Mouse (Mus musculus) hindbrain, postnatal 0 days (tissue): ENCODE results near the gene Agfg1. TPM values are rescaled to one million over a fixed set of nuclear protein-coding genes. Genes with fewer than 3 reads are reported as not detected.
"Not testable (repeated sequence)": the region's sequence is repeated elsewhere in the genome, so short reads cannot be mapped to it uniquely, and the experiment has no call there.

Experiments used
- ATAC-seq: fragments of 200-750 bp; cut with Nextera tagmentation; 2 replicates; pipeline ENCODE4 v1.8.0; 2017; ENCODE audit warnings: mild to moderate bottlenecking, moderate TSS enrichment, moderate library complexity
- DNase-seq: peaks from one replicate; pipeline ENCODE4 v3.0.0-alpha.2; 2015; ENCODE audit warnings: low spot score
- H3K27ac ChIP-seq: fragments of 300-500 bp; sonication (generic); 2 replicates; pipeline ENCODE4 v1.5.1; 2014; ENCODE audit warnings: mild to moderate bottlenecking
- H3K27me3 ChIP-seq: fragments of 300-500 bp; sonication (generic); 2 replicates; pipeline ENCODE4 v1.6.1; 2014; ENCODE audit warnings: low read length, mixed read lengths; ENCODE audit not compliant: insufficient read depth
- H3K36me3 ChIP-seq: fragments of 300-500 bp; sonication (generic); 2 replicates; pipeline ENCODE4 v1.6.1; 2014; ENCODE audit warnings: low read length, mixed read lengths; ENCODE audit not compliant: insufficient read depth
- H3K4me1 ChIP-seq: fragments of 300-500 bp; sonication (generic); 2 replicates; pipeline ENCODE4 v1.6.1; 2014; ENCODE audit warnings: antibody characterized with exemption, low read length, mixed read lengths; ENCODE audit not compliant: insufficient read depth
- H3K4me2 ChIP-seq: fragments of 300-500 bp; sonication (generic); 2 replicates; pipeline ENCODE4 v1.6.1; 2014; ENCODE audit warnings: low read depth, mild to moderate bottlenecking, low read length, moderate library complexity, mixed read lengths
- H3K4me3 ChIP-seq: fragments of 300-500 bp; sonication (generic); 2 replicates; pipeline ENCODE4 v1.5.1; 2014; ENCODE audit warnings: low read length
- H3K9ac ChIP-seq: fragments of 300-500 bp; sonication (generic); replicated peaks from 2 replicates; pipeline ENCODE4 v1.6.1; 2014; ENCODE audit warnings: mild to moderate bottlenecking, low read length, moderate library complexity, mixed read lengths
- H3K9me3 ChIP-seq: fragments of 300-500 bp; sonication (generic); 2 replicates; pipeline ENCODE4 v1.6.1; 2016; ENCODE audit warnings: low read length, mixed read lengths
- CTCF ChIP-seq: IDR thresholded peaks from 2 replicates; pipeline ENCODE4 v1.5.1; 2016; ENCODE audit warnings: antibody characterized with exemption, control low read depth, low read depth
- WGBS: fragments of 180-500 bp; shearing (Covaris S2); extraction: QIAGEN DNeasy Blood & Tissue Kit; methylation state at CpG from one replicate; pipeline ENCODE4 v1.1.7; 2014; 5-methylcytosine and 5-hydroxymethylcytosine counted together
- microRNA-seq, 2 experiments: library from miRNA; unstranded; fragments of <30 nt; microRNA quantifications; one replicate each; pipeline ENCODE4; 2016
- polyA plus RNA-seq: library from polyadenylated mRNA; unstranded; fragments of >200 nt; fragmentation: Nextera tagmentation; extraction: Ambion mirVana; gene quantifications from 2 replicates; pipeline ENCODE4 v1.2.1, GENCODE M21; 2015
- total RNA-seq: library from RNA; depleted of rRNA; stranded (reverse); fragments of >200 nt; gene quantifications from 2 replicates; pipeline ENCODE4 v1.2.3, GENCODE M21; 2014; rRNA removed

Gene Agfg1
- total and polyA plus RNA-seq, 2 experiments from 2014 or later, result 20.7 to 98.6 TPM

DNA sequence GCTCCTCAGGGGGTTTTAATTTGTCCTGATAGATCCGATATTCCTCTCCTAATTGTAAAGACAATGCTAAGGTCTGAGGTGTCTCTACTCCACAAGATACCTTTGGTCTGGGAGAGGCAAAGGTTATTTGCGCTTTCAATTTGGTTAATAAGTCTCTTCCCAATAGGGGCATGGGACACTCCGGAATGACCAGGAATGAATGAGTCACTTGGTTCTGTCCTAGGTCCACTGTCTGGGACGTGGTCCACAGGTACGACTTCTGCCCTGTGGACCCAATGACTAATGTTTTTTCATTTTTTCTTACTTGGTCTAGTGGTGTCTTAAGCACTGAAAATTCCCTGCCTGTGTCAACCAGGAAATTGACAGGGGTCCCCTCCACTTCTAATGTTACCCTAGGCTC, 99.4 kb downstream of the Agfg1 start:
- no peak overlapping the region for H3K9ac ChIP-seq
- no peak for TF ChIP-seq CTCF
- 97% methylated on average over 5 of the region's 5 CpGs for WGBS
- H3K9me3 ChIP-seq, result no peaks in the 10 kb centered on the region
- H3K4me2 ChIP-seq, result no peak overlapping the region
- no peak overlapping the region for H3K27ac ChIP-seq
- ATAC-seq (no peak), DNase-seq (no peak)
- no peak overlapping the region for H3K4me3 ChIP-seq
- H3K4me1 ChIP-seq, result no peaks in the 10 kb centered on the region
- no peaks in the 10 kb centered on the region for H3K36me3 ChIP-seq
- no peaks in the 10 kb centered on the region for H3K27me3 ChIP-seq

- not testable (repeated sequence) for H3K36me3 ChIP-seq, H3K4me3 ChIP-seq, H3K27ac ChIP-seq, H3K27me3 ChIP-seq, DNase-seq, H3K9ac ChIP-seq, H3K4me2 ChIP-seq, H3K9me3 ChIP-seq, H3K4me1 ChIP-seq, ATAC-seq
- 97% methylated on average over 2 of the region's 2 CpGs for WGBS
Observed at GRCm38 (mm10) chr1:82942505-82942904, 103.2 kb downstream of the Agfg1 start.

DNA sequence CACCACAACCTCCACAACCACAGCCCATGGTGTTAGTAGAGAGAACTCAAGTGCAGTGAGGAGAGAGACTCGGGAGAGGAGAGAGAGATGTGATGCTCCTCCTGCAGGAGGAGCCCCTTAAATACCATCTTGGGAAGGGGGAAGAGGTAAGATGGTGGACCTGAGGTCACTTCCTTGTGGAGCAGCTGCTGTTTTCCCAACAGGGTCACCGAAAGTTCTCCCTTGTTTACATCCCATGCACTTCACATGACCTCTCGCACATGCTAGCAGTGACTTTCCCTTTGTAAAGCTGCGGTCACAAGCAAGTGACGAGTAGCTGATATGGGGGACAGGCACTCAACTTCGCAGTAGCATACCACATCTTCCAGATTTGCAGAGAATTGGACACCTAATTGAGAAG, 104.0 kb downstream of the Agfg1 start, which contains the start of gene A030003K21Rik:
Gene A030003K21Rik (minus strand): TSS at position 94 of the 400 bp plus-strand sequence.
- no CpG with 5 or more reads among the region's 6 CpGs for WGBS
- not testable (repeated sequence) for DNase-seq

DNA sequence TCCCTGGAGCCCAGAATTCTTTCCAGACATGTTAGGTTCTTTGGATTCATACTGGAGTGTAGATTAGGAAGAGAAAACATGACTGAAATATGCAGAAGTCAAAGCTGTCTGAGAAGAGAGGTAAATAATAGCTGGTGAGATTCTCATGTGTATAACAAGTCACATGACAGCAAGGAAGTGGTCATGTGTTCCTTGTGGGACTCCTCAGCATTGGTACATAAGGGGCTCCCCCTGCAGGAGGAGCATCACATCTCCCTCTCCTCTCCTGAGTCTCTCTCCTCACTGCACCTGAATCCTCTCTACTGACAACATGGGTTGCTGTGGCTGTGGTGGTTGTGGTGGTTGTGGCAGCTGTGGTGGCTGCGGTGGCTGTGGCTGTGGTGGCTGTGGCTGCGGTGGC, 106.7 kb downstream of the Agfg1 start:
- not testable (repeated sequence) for H3K4me3 ChIP-seq, H3K27ac ChIP-seq, H3K27me3 ChIP-seq, H3K36me3 ChIP-seq, H3K9me3 ChIP-seq, H3K4me2 ChIP-seq, DNase-seq, ATAC-seq, H3K9ac ChIP-seq, H3K4me1 ChIP-seq
- 100% methylated on average over 2 of the region's 2 CpGs for WGBS

More for the DNA sequence above, 104.0 kb downstream of the Agfg1 start, which contains the start of gene A030003K21Rik:
- not testable (repeated sequence) for ATAC-seq, H3K4me1 ChIP-seq, H3K9ac ChIP-seq, H3K27me3 ChIP-seq, H3K4me2 ChIP-seq, H3K36me3 ChIP-seq, H3K27ac ChIP-seq, H3K9me3 ChIP-seq, H3K4me3 ChIP-seq

- no peak overlapping the region for H3K4me3 ChIP-seq
- H3K27ac ChIP-seq, result no peak overlapping the region
- H3K4me2 ChIP-seq, result no peak overlapping the region
- no peaks in the 10 kb centered on the region for H3K9me3 ChIP-seq
- DNase-seq (no peak), ATAC-seq (no peak)
- no peaks in the 10 kb centered on the region for H3K27me3 ChIP-seq
- 92% methylated on average over 2 of the region's 2 CpGs for WGBS
- no peaks in the 10 kb centered on the region for H3K36me3 ChIP-seq
- TF ChIP-seq CTCF, result no peak
- H3K9ac ChIP-seq, result no peak overlapping the region
- H3K4me1 ChIP-seq, result no peaks in the 10 kb centered on the region
Observed at GRCm38 (mm10) chr1:82948601-82949000, 109.3 kb downstream of the Agfg1 start.

Small RNA genes within 50 kb of the gene (microRNA-seq; reads per million reads assigned to microRNA genes)
- gene Gm22396, result 0 reads per million in 2 experiments

Other genes starting within 250 kb of the Agfg1 start
- gene Mff, start 114.6 kb upstream of the Agfg1 start, total RNA-seq, result 309 and 364 TPM in 2 replicates
- 410 and 416 TPM in 2 replicates for gene Mff, start 114.6 kb upstream of the Agfg1 start, polyA plus RNA-seq
- not detected in 2 replicates for gene Tm4sf20, start 71.0 kb upstream of the Agfg1 start, total RNA-seq
- gene Tm4sf20, start 71.0 kb upstream of the Agfg1 start, polyA plus RNA-seq, result not detected in 2 replicates
- gene Gm47791, start 68.2 kb upstream of the Agfg1 start, total RNA-seq, result not detected in 2 replicates
- gene Gm47791, start 68.2 kb upstream of the Agfg1 start, polyA plus RNA-seq, result not detected in 2 replicates
- 0.97 TPM in 1 of 2 replicates, not detected in the other for gene A030005L19Rik, start 73.8 kb downstream of the Agfg1 start, total RNA-seq
- gene A030005L19Rik, start 73.8 kb downstream of the Agfg1 start, polyA plus RNA-seq, result not detected in 2 replicates
- not detected in 2 replicates for gene A030014E15Rik, start 85.4 kb downstream of the Agfg1 start, total RNA-seq
- gene A030014E15Rik, start 85.4 kb downstream of the Agfg1 start, polyA plus RNA-seq, result not detected in 2 replicates
- not detected in 2 replicates for gene Gm6217, start 91.9 kb downstream of the Agfg1 start, total RNA-seq
- gene Gm6217, start 91.9 kb downstream of the Agfg1 start, polyA plus RNA-seq, result not detected in 2 replicates
- gene A030003K21Rik, start 103.9 kb downstream of the Agfg1 start, total RNA-seq, result not detected in 2 replicates
- not detected in 2 replicates for gene A030003K21Rik, start 103.9 kb downstream of the Agfg1 start, polyA plus RNA-seq
- gene Gm7544, start 116.5 kb downstream of the Agfg1 start, total RNA-seq, result not detected in 2 replicates
- gene Gm7544, start 116.5 kb downstream of the Agfg1 start, polyA plus RNA-seq, result not detected in 2 replicates
- gene Gm47955, start 120.8 kb downstream of the Agfg1 start, total RNA-seq, result not detected in 2 replicates
- gene Gm47955, start 120.8 kb downstream of the Agfg1 start, polyA plus RNA-seq, result not detected in 2 replicates
- not detected in 2 replicates for gene Gm47959, start 161.1 kb downstream of the Agfg1 start, total RNA-seq
- gene Gm47959, start 161.1 kb downstream of the Agfg1 start, polyA plus RNA-seq, result not detected in 2 replicates
- gene Slc19a3, start 199.0 kb downstream of the Agfg1 start, total RNA-seq, result 1.5 and 1.8 TPM in 2 replicates
- gene Slc19a3, start 199.0 kb downstream of the Agfg1 start, polyA plus RNA-seq, result 1.3 and 1.7 TPM in 2 replicates
- gene Krtap28-10, start 203.0 kb downstream of the Agfg1 start, total RNA-seq, result not detected in 2 replicates
- gene Krtap28-10, start 203.0 kb downstream of the Agfg1 start, polyA plus RNA-seq, result not detected in 2 replicates
- gene Gm47969, start 205.4 kb downstream of the Agfg1 start, total RNA-seq, result not detected in 2 replicates
- not detected in 2 replicates for gene Gm47969, start 205.4 kb downstream of the Agfg1 start, polyA plus RNA-seq
- gene A030005K14Rik, start 219.9 kb downstream of the Agfg1 start, total RNA-seq, result not detected in 2 replicates
- gene A030005K14Rik, start 219.9 kb downstream of the Agfg1 start, polyA plus RNA-seq, result not detected in 2 replicates
- not detected in 2 replicates for gene Krtap28-13, start 221.4 kb downstream of the Agfg1 start, total RNA-seq
- not detected in 2 replicates for gene Krtap28-13, start 221.4 kb downstream of the Agfg1 start, polyA plus RNA-seq